Mouse (Mus musculus) ES-E14 (cell line): Measurements from ENCODE around the gene Lama4.

Source experiments
- CHD2 ChIP-seq: IDR thresholded peaks from 2 replicates; pipeline ENCODE4 v1.6.1; 2014; ENCODE audit warnings: mild to moderate bottlenecking, low read depth, low read length, inconsistent platforms
- HCFC1 ChIP-seq: IDR thresholded peaks from 2 replicates; pipeline ENCODE4 v1.6.1; 2012; ENCODE audit warnings: low read length, inconsistent platforms, borderline replicate concordance; ENCODE audit not compliant: insufficient read depth
- MAFK ChIP-seq: IDR thresholded peaks from 2 replicates; pipeline ENCODE4 v1.6.1; 2014; ENCODE audit warnings: mild to moderate bottlenecking, low read depth, low read length, inconsistent platforms; ENCODE audit not compliant: insufficient read depth
- ZC3H11A ChIP-seq: IDR thresholded peaks from 2 replicates; pipeline ENCODE4 v1.6.1; 2012; ENCODE audit warnings: low read depth, mild to moderate bottlenecking, inconsistent platforms, low read length, borderline replicate concordance
- ZNF384 ChIP-seq: IDR thresholded peaks from 2 replicates; pipeline ENCODE4 v1.6.1; 2012; ENCODE audit warnings: low read depth, low read length, inconsistent platforms

DNA sequence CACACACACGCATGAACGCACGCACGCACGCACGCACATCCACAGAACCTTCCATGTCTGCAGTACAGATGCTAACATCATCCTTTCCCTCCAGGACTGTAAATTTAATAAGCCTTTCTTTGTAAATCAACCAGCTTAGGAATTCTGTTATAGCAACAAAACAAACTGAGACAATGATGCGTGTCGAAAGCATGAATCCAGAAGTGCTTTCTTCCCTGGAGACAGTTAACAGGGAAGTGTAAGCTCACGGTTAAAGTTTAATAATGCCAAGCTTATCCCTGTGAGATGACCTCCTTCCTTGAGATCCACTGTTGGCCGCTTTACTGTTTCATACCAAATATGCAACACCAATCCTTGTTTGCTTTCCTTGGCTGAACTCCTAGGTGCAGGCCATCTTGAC is 133.4 kb downstream of the Lama4 start:
- TF ChIP-seq CHD2 (no peak), ZNF384 (no peak), ZC3H11A (no peak), HCFC1 (no peak), MAFK (no peak)
